Mouse (Mus musculus): Measurements from ENCODE around the gene Ftl1.

DNA sequence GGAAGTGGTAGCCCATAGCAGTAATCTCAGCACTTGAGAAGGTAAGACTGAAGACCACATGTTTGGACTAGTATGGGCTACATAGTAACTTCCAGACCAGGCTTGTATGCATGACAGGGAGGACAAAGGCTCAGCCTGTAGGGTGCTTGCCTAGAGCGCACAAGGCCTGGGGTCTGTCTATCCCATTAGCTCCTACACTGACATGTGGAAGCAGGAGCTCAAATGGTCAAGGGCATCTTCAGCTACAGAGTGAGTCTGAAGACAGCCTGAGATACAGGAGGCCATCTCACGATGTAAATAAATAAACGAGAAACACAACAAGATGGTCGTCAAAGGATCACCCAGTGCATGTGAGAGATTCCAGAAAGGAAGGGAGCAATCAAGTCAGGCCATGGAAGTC lies 2.6 kb upstream of the Ftl1 start:
- TF ChIP-seq CTCF (IDR thresholded peaks at IDR 0.05) (no peak), POLR2A (IDR thresholded peaks at IDR 0.05; ENCODE audit: insufficient read depth, low read depth, low read length) (no peak), EP300 (IDR thresholded peaks at IDR 0.05; ENCODE audit: insufficient read depth, low read depth, low read length) (no peak)
